Mouse (Mus musculus) lung, postnatal 0 days (tissue): ENCODE measurements around the gene Hsf2bp. TPM values are rescaled to one million over a fixed set of nuclear protein-coding genes. Genes with fewer than 3 reads are reported as not detected.
A peak's percentile ranks its signal among the peaks of the same experiment; 100 is the strongest.

Experiments
- ATAC-seq: fragments of 200-750 bp; cut with Nextera tagmentation; 2 replicates; pipeline ENCODE4 v1.8.0; 2017; ENCODE audit warnings: moderate library complexity
- DNase-seq: peaks from one replicate; pipeline ENCODE4 v3.0.0-alpha.2; 2016; ENCODE audit warnings: low spot score
- H3K27ac ChIP-seq: fragments of 300-500 bp; sonication (generic); 2 replicates; pipeline ENCODE4 v1.5.1; 2014; ENCODE audit warnings: antibody characterized with exemption, mild to moderate bottlenecking, low read length, mixed read lengths
- H3K27me3 ChIP-seq: fragments of 300-500 bp; sonication (generic); replicated peaks from 2 replicates; pipeline ENCODE4 v1.6.1; 2014; ENCODE audit warnings: low read length, mixed read lengths; ENCODE audit not compliant: insufficient read depth
- H3K36me3 ChIP-seq: fragments of 300-500 bp; sonication (generic); 2 replicates; pipeline ENCODE4 v1.6.1; 2014; ENCODE audit warnings: low read length, mixed read lengths; ENCODE audit not compliant: insufficient read depth
- H3K4me1 ChIP-seq: fragments of 300-500 bp; sonication (generic); 2 replicates; pipeline ENCODE4 v1.6.1; 2014; ENCODE audit warnings: antibody characterized with exemption, low read depth, low read length, mixed read lengths; ENCODE audit not compliant: insufficient read depth
- H3K4me2 ChIP-seq: fragments of 300-500 bp; sonication (generic); replicated peaks from 2 replicates; pipeline ENCODE4 v1.6.1; 2014; ENCODE audit warnings: low read depth, mild to moderate bottlenecking, low read length, moderate library complexity, mixed read lengths
- H3K4me3 ChIP-seq: fragments of 300-500 bp; sonication (generic); 2 replicates; pipeline ENCODE4 v1.5.1; 2014; ENCODE audit warnings: low read depth, low read length
- H3K9ac ChIP-seq: fragments of 300-500 bp; sonication (generic); replicated peaks from 2 replicates; pipeline ENCODE4 v1.6.1; 2014; ENCODE audit warnings: low read depth, mild to moderate bottlenecking
- H3K9me3 ChIP-seq: fragments of 300-500 bp; sonication (generic); 2 replicates; pipeline ENCODE4 v1.6.1; 2016; ENCODE audit warnings: low read length, mixed read lengths
- CTCF ChIP-seq: IDR thresholded peaks from 2 replicates; pipeline ENCODE4 v1.5.1; 2016; ENCODE audit warnings: antibody characterized with exemption, mild to moderate bottlenecking
- EP300 ChIP-seq: IDR thresholded peaks from 2 replicates; pipeline ENCODE4 v1.6.1; 2016; ENCODE audit warnings: antibody characterized with exemption, mild to moderate bottlenecking, control low read depth
- WGBS: fragments of 180-500 bp; shearing (Covaris S2); extraction: QIAGEN DNeasy Blood & Tissue Kit; methylation state at CpG from one replicate; pipeline ENCODE4 v1.1.7; 2014; 5-methylcytosine and 5-hydroxymethylcytosine counted together
- polyA plus RNA-seq: library from polyadenylated mRNA; unstranded; fragments of >200 nt; fragmentation: Nextera tagmentation; extraction: Ambion mirVana; gene quantifications from 2 replicates; pipeline ENCODE4 v1.2.1, GENCODE M21; 2015

Gene Hsf2bp
- polyA plus RNA-seq, 1 experiment from 2014 or later, result 0.58 TPM

- Histone ChIP-seq H3K27me3 (no peaks in the 10 kb centered on the region), H3K27ac (no peak overlapping the region), H3K4me3 (no peak overlapping the region), H3K36me3 (no peaks in the 10 kb centered on the region), H3K4me1 (no peaks in the 10 kb centered on the region), H3K9me3 (no peaks in the 10 kb centered on the region), H3K9ac (no peak overlapping the region), H3K4me2 (no peak overlapping the region)
- ATAC-seq (no peak), DNase-seq (no peak)
- WGBS, result 88% methylated on average over 8 of the region's 8 CpGs
- no peak for TF ChIP-seq EP300
- no peak for TF ChIP-seq CTCF
Observed at GRCm38 (mm10) chr17:32016481-32016880, 19.7 kb downstream of the Hsf2bp start.

- no peak for TF ChIP-seq CTCF
- no peak for TF ChIP-seq EP300
- Histone ChIP-seq H3K4me2 (no peak overlapping the region), H3K9ac (no peak overlapping the region), H3K27ac (no peak overlapping the region), H3K4me1 (no peaks in the 10 kb centered on the region), H3K9me3 (no peaks in the 10 kb centered on the region), H3K27me3 (no peaks in the 10 kb centered on the region), H3K36me3 (no peaks in the 10 kb centered on the region), H3K4me3 (no peak overlapping the region)
- ATAC-seq (no peak), DNase-seq (no peak)
Observed at GRCm38 (mm10) chr17:32013659-32014058, 22.5 kb downstream of the Hsf2bp start.

DNA sequence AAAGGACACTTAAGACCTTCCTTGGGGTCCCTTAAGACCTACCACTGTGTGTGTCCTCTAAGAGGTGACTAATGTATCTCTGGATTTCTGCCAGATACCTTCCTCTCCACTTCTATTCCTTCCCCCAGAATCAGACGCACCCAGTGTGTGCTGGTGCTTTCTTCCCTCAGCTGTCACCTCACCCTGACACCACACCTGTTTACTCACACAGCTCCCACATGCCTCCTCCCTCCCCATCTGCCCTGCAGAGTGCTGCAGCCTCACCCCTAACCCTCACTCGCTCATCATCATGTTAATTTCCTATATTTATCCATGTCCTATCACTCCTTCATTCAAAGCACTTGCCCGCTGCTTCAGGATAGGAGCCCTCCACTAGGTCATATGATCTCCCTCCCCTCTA lies 23.9 kb downstream of the Hsf2bp start:
- DNase-seq, result no peak
- H3K4me3 ChIP-seq, result no peak overlapping the region
- ATAC-seq, result no peak
- no peaks in the 10 kb centered on the region for H3K4me1 ChIP-seq
- no peaks in the 10 kb centered on the region for H3K27me3 ChIP-seq
- no peak for TF ChIP-seq CTCF
- no peak for TF ChIP-seq EP300
- H3K4me2 ChIP-seq, result no peak overlapping the region
- WGBS, result 46% methylated on average over 3 of the region's 3 CpGs
- H3K36me3 ChIP-seq, result no peaks in the 10 kb centered on the region
- no peaks in the 10 kb centered on the region for H3K9me3 ChIP-seq
- H3K27ac ChIP-seq, result no peak overlapping the region
- no peak overlapping the region for H3K9ac ChIP-seq

- TF ChIP-seq CTCF, result no peak
- TF ChIP-seq EP300, result no peak
- no peak overlapping the region for H3K4me2 ChIP-seq
- H3K27me3 ChIP-seq, result no peaks in the 10 kb centered on the region
- no peak overlapping the region for H3K27ac ChIP-seq
- DNase-seq, result no peak
- H3K4me1 ChIP-seq, result no peaks in the 10 kb centered on the region
- H3K4me3 ChIP-seq, result no peak overlapping the region
- WGBS, result 72% methylated on average over 6 of the region's 6 CpGs
- H3K9me3 ChIP-seq, result no peaks in the 10 kb centered on the region
- no peak for ATAC-seq
- H3K9ac ChIP-seq, result no peak overlapping the region
- H3K36me3 ChIP-seq, result no peaks in the 10 kb centered on the region
Observed at GRCm38 (mm10) chr17:32011694-32012093, 24.5 kb downstream of the Hsf2bp start.

DNA sequence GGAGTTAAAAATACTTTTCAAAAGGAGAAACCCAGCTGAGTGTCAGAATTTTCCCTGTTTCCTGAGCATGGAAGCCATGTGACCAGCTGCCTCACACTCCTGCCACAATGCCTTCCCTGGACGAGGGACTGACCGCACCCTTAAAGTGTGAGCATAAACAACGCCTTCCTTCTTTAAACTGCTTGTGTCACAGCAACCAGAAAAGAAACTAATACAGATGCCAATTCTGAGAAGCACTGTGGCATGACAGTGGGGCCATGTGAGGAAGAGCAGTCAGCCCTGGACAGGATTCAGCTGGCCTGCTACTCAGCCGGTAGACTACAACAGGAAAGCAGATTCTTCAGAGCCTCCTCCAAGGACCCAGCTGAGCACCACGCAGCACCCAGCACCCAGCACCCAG lies 29.3 kb downstream of the Hsf2bp start:
- H3K4me1 ChIP-seq, result no peaks in the 10 kb centered on the region
- no peaks in the 10 kb centered on the region for H3K27me3 ChIP-seq
- ATAC-seq, result peak; percentile 94
- H3K9me3 ChIP-seq, result no peaks in the 10 kb centered on the region
- H3K4me2 ChIP-seq, result no peak overlapping the region
- TF ChIP-seq CTCF (no peak), EP300 (peak; percentile 81)
- 45% methylated on average over 5 of the region's 5 CpGs for WGBS
- no peak overlapping the region for H3K27ac ChIP-seq
- no peaks in the 10 kb centered on the region for H3K36me3 ChIP-seq
- peak; percentile 83 for DNase-seq
- no peak overlapping the region for H3K4me3 ChIP-seq
- no peak overlapping the region for H3K9ac ChIP-seq

DNA sequence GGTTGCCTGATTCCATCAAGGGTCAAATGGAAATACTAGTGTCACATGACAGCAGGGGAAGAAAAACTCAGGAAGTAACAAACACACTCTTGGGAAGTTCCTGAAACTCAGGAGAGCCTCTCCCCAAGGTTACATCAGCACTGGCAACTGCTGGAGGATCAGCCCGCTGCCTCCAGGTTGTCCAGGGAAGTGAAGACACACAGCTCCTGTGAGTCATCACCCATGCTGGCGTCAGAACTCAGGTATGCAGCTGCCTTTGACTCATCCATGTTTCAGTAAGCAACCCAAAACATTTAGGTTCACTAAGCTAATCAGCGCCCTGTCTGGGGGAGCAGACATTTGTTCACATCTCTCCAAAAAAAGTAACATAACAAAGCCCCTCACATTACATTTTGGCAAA lies 32.9 kb downstream of the Hsf2bp start:
- ATAC-seq (no peak), DNase-seq (no peak)
- H3K4me3 ChIP-seq, result no peak overlapping the region
- no peaks in the 10 kb centered on the region for H3K9me3 ChIP-seq
- TF ChIP-seq EP300, result no peak
- no peak for TF ChIP-seq CTCF
- H3K9ac ChIP-seq, result no peak overlapping the region
- no peak overlapping the region for H3K27ac ChIP-seq
- H3K4me2 ChIP-seq, result no peak overlapping the region
- no peaks in the 10 kb centered on the region for H3K4me1 ChIP-seq
- H3K36me3 ChIP-seq, result no peaks in the 10 kb centered on the region
- 91% methylated on average over 3 of the region's 3 CpGs for WGBS
- no peaks in the 10 kb centered on the region for H3K27me3 ChIP-seq

DNA sequence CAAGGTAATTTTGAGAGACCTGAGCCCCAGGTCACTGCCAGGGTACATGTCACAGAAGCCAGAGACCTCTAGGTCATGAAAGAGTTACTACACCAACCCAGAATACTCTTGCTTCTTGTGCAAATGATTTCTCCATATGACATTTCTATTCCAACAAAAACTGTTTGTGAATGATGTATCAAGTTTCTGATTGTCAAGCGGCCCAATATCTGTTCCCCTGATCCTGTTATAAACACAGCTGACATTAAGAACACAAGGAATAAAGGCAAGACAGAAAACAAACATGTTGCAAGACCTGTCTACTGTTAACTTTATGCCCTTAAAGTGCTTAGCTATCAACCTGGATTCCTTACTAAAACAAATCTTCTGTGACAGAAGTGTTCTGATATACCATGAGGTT lies 37.8 kb downstream of the Hsf2bp start:
- ATAC-seq (no peak), DNase-seq (peak; percentile 53)
- no peaks in the 10 kb centered on the region for H3K36me3 ChIP-seq
- no peak overlapping the region for H3K27ac ChIP-seq
- no peaks in the 10 kb centered on the region for H3K9me3 ChIP-seq
- no peak for TF ChIP-seq CTCF
- no peak for TF ChIP-seq EP300
- no peak overlapping the region for H3K4me2 ChIP-seq
- H3K27me3 ChIP-seq, result no peaks in the 10 kb centered on the region
- H3K9ac ChIP-seq, result no peak overlapping the region
- H3K4me3 ChIP-seq, result no peak overlapping the region
- 37% methylated on average over 1 of the region's 1 CpGs for WGBS
- no peaks in the 10 kb centered on the region for H3K4me1 ChIP-seq
